ENCODE assay signal across 7 mouse cellular contexts in the genomic region with DNA sequence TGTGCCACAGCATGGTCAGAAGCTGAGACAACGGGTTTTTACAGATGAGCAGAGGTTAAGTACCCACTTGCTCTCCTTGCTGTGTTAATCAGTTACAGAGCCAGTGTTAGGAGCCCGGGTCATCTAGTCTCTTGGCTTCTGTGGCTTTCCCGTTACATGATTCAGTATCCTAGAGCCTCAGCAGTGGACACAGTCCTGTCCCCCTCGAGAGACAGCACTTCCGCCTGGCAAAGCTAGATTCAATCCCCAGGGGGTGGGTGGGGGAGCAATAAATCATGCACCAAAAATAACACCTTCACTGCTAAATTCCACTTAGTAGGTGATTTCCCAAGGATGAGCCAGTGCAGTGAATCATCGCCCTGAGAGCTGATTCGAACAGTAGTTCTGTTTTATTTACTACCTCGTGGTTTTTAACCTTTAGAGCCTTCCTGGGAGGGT. TPM values are rescaled to one million over a fixed set of nuclear protein-coding genes. Genes with fewer than 3 reads are reported as not detected.
DNase-seq lines count a peak whose midpoint lies in the region; ATAC-seq and TF ChIP-seq lines count a peak whose summit lies in the region.

No protein-coding gene starts in this region.

- peaks cover 22% of the 10 kb centered on the region for H3K36me3 ChIP-seq in C2C12 (ENCODE audit: control insufficient read depth, insufficient read depth)
- H3K36me3 ChIP-seq in liver, embryonic 14.5 days (replicated peaks; ENCODE audit: control insufficient read depth, insufficient read depth, low read depth): no peaks in the 10 kb centered on the region

- peaks cover 68% of the 10 kb centered on the region for H3K79me2 ChIP-seq in C2C12 (ENCODE audit: control insufficient read depth, insufficient read depth)

- in situ Hi-C loops in Patski (cut with MboI; ENCODE audit: low pct_unique_long_range_greater_than_20kb): loop anchor here (5.0 kb wide), 2 partner anchors 159 to 349 kb away; partner anchors contain the start of gene Cdk6

- no peak overlapping the region for H3K9ac ChIP-seq in liver, embryonic 14.5 days (replicated peaks)

- intact Hi-C loops in heart, postnatal 14 days (cut with DNase I): loop anchor here (5.0 kb wide), 1 partner anchor 34 kb away; no protein-coding TSS in a partner anchor

- H3ac ChIP-seq in C2C12 (ENCODE audit: control insufficient read depth, insufficient read length, low read depth): peak overlapping the region; percentile 18

- H3K9me3 ChIP-seq in liver, embryonic 14.5 days (ENCODE audit: control insufficient read depth, low read length): no peaks in the 10 kb centered on the region

- peak; percentile 92 for DNase-seq in Patski (ENCODE audit: low read depth, low spot score)
- peak; percentile 31 to 38 for DNase-seq in heart, postnatal 14 days
- DNase-seq in liver, embryonic 14.5 days (ENCODE audit: low read depth in 3 of 3, low spot score in 3 of 3): no peak
- DNase-seq in cerebellum, adult 11 months: no peak
- DNase-seq in cerebellum, adult 8-10 months: no peak
- DNase-seq in frontal cortex, postnatal 14 days (ENCODE audit: low spot score in 2 of 2): no peak

- TF ChIP-seq EP300 in liver, embryonic 14.5 days (IDR thresholded peaks at IDR 0.05; ENCODE audit: low read depth): no peak

- H3K27ac ChIP-seq in liver, embryonic 14.5 days: no peak overlapping the region; the same call in 1 of the 2 replicates

- peak overlapping the region; percentile 45 for H3K4me2 ChIP-seq in liver, embryonic 14.5 days (ENCODE audit: low read depth)

- POLR2A ChIA-PET in Patski (lab: Charles Lee): interaction anchor here (0.5 to 0.6 kb wide), 2 partner anchors 11 to 97 kb away, joined by 3 to 6 read pairs; no protein-coding TSS in a partner anchor

- H3K27me3 ChIP-seq in C2C12 (ENCODE audit: control insufficient read depth, insufficient read depth, insufficient read length): no peaks in the 10 kb centered on the region
- H3K27me3 ChIP-seq in Patski: no peaks in the 10 kb centered on the region
- no peaks in the 10 kb centered on the region for H3K27me3 ChIP-seq in liver, embryonic 14.5 days (ENCODE audit: control insufficient read depth, insufficient read depth, low read length)

- peak; percentile 75 for ATAC-seq in Patski
- 0 out of 2 replicates have a peak, but pooled peaks have one; percentile 11 for ATAC-seq in liver, embryonic 14.5 days (ENCODE audit: insufficient read depth)

- CTCF ChIA-PET in Patski (lab: Charles Lee): interaction anchor here (2.6 kb wide), 1 partner anchor 15 kb away, joined by 10 read pairs; no protein-coding TSS in a partner anchor

- H3K4me3 ChIP-seq in C2C12 (ENCODE audit: insufficient read depth, poor library complexity, severe bottlenecking): no peak overlapping the region
- H3K4me3 ChIP-seq in liver, embryonic 14.5 days (ENCODE audit: insufficient read depth in 1 of 2, low read depth in 2 of 2, low read length in 2 of 2): no peak overlapping the region

- TF ChIP-seq CTCF in C2C12 (IDR thresholded peaks at IDR 0.05; ENCODE audit: control insufficient read depth, insufficient read depth, insufficient read length): no peak
- TF ChIP-seq CTCF in Patski (IDR thresholded peaks at IDR 0.05): no peak
- TF ChIP-seq CTCF in liver, embryonic 14.5 days (IDR thresholded peaks at IDR 0.05; ENCODE audit: low read depth): no peak

- peaks cover 11 to 39% of the 10 kb centered on the region in 2 experiments for H3K4me1 ChIP-seq in liver, embryonic 14.5 days (replicated peaks; ENCODE audit: control insufficient read depth in 2 of 2, insufficient read depth in 2 of 2, low read length in 1 of 2)

- 20% methylated on average over 8 of the region's 8 CpGs for WGBS in liver, embryonic 14.5 days (ENCODE audit: insufficient replicate concordance)

- H3K79me3 ChIP-seq in C2C12 (ENCODE audit: low read depth): peaks cover 31% of the 10 kb centered on the region

TF ChIP-seq in C2C12, 6 proteins besides CTCF, POLR2A, EP300 and RAD21:
- TF ChIP-seq MYOG (IDR thresholded peaks at IDR 0.05; ENCODE audit: control insufficient read depth, extremely low read depth, insufficient read length) (no peak), MAX (IDR thresholded peaks at IDR 0.05) (peak; percentile 63), MYOD1 (IDR thresholded peaks at IDR 0.05; ENCODE audit: control insufficient read depth, insufficient read length, low read depth) (no peak), CEBPB (IDR thresholded peaks at IDR 0.05; ENCODE audit: low read depth) (peak; percentile 57), FOSL1 (IDR thresholded peaks at IDR 0.05; ENCODE audit: insufficient read depth, low read length, poor library complexity, severe bottlenecking) (peak; percentile 51), USF1 (IDR thresholded peaks at IDR 0.05; ENCODE audit: low read depth) (no peak)

RNA-seq across cellular contexts. Expression of gene Fam133b, which starts 42.0 kb away (rescaled TPM):
- polyA plus RNA-seq in C2C12 (2012; fragmentation: generic; extraction: Trizol): 13.3 TPM
- 34.2 TPM for polyA plus RNA-seq in Patski (2021)
- 10 to 100 TPM; 16.0 to 19.4 TPM for total RNA-seq in heart, postnatal 14 days (2021)
- polyA plus RNA-seq in liver, embryonic 14.5 days (2012; rRNA removed): 6.5 and 10.9 TPM in 2 replicates
- 11.6 and 11.7 TPM in 2 replicates for polyA plus RNA-seq in liver, embryonic 14.5 days (2014; fragmentation: Nextera tagmentation; extraction: Ambion mirVana)

Comparison
In these comparisons a context has a peak if more than half of its experiments do, and no peak if none do; other contexts are left out.
1. DNase-seq: peak in Patski (single experiment) and heart, postnatal 14 days (2 of 2); none in liver, embryonic 14.5 days (0 of 3), cerebellum, adult 11 months (single experiment), cerebellum, adult 8-10 months (single experiment) and frontal cortex, postnatal 14 days (0 of 2).